Mouse (Mus musculus) testis, adult 2 months (tissue): Measurements from ENCODE around the gene N6amt1.

ENCODE experiments used
- CTCF ChIP-seq: fragments of 200-500 bp; IDR thresholded peaks from 2 replicates; pipeline ENCODE4 v1.5.1; 2012; ENCODE audit warnings: low read depth, mild to moderate bottlenecking, inconsistent platforms, low read length, moderate library complexity; ENCODE audit not compliant: control insufficient read depth, insufficient read depth, insufficient replicate concordance
- POLR2A ChIP-seq: fragments of 200-500 bp; IDR thresholded peaks from 2 replicates; pipeline ENCODE4 v1.6.1; 2012; ENCODE audit warnings: low read depth, mild to moderate bottlenecking, inconsistent platforms, low read length, moderate library complexity; ENCODE audit not compliant: control insufficient read depth

DNA sequence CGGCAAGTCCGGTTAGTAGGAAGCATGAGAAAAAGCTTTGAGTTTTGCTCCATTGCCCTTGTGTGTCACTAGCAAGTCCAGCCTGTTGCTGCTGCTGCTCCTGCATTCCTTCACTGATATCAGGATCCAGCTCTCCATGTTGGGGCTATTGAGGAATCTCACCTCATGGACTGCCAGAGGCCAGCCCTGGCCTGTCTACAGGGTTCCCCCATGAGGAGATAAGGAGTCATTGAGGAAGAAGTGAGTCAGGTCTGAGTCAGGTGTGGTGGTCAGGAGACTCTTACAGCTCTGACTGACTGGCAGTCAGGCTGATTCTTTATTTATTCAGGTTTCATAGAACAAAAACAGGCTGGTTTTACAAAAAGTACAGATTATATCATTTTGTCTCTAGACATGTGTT lies 5.9 kb upstream of the N6amt1 start:
- TF ChIP-seq POLR2A (no peak), CTCF (no peak)
